In genomic region chr1:89424563-89424962, GRCm38 (mm10) we compare ENCODE assay signal across 9 mouse cellular contexts. TPM values are rescaled to one million over a fixed set of nuclear protein-coding genes. Genes with fewer than 3 reads are reported as not detected.
A peak's percentile ranks its signal among the peaks of the same experiment; 100 is the strongest.
DNase-seq lines count a peak whose midpoint lies in the region; TF ChIP-seq lines count a peak whose summit lies in the region.
"Had no signal": no experiment of that assay in that cellular context is flagged by ENCODE, and none has a peak within 500 bp of the region (broad histone marks: within the 10 kb centered on the region; RNA-seq: fewer than 3 reads in every experiment).

No protein-coding gene starts in this region.

- no peaks in the 10 kb centered on the region for H3K27me3 ChIP-seq in C2C12 (ENCODE audit: control insufficient read depth, insufficient read depth, insufficient read length)

- no peaks in the 10 kb centered on the region for H3K36me3 ChIP-seq in C2C12 (ENCODE audit: control insufficient read depth, insufficient read depth)

- H3K4me3 ChIP-seq in C2C12 (ENCODE audit: insufficient read depth, poor library complexity, severe bottlenecking), result no peak overlapping the region
- H3K4me3 ChIP-seq: left cerebral cortex, adult 2 months had no signal

- DNase-seq in cerebellum, postnatal 10 days, result peak; percentile 21 to 23
- DNase-seq in cerebellum, adult 11-12 months, result no peak
- DNase-seq in heart, adult 9 months (ENCODE audit: low spot score in 2 of 2), result peak; percentile 41 to 47
- DNase-seq in kidney, postnatal 25 days, result peak; percentile 54 to 70
- DNase-seq in B cell, adult 2 months, result no peak
- DNase-seq in embryo, embryonic 9.5 days (ENCODE audit: extremely low spot score), result no peak
- no peak for DNase-seq in retina, embryonic 14.5 days (ENCODE audit: low spot score)

- no peaks in the 10 kb centered on the region for H3K79me3 ChIP-seq in C2C12 (ENCODE audit: low read depth)

- TF ChIP-seq CTCF in C2C12 (IDR thresholded peaks at IDR 0.05; ENCODE audit: control insufficient read depth, insufficient read depth, insufficient read length), result no peak

- no peak overlapping the region for H3ac ChIP-seq in C2C12 (ENCODE audit: control insufficient read depth, insufficient read length, low read depth)

- no peaks in the 10 kb centered on the region for H3K79me2 ChIP-seq in C2C12 (ENCODE audit: control insufficient read depth, insufficient read depth)

TF ChIP-seq in C2C12, 6 proteins besides CTCF, POLR2A, EP300 and RAD21:
- TF ChIP-seq MYOD1 (IDR thresholded peaks at IDR 0.05; ENCODE audit: control insufficient read depth, insufficient read length, low read depth) (peak; percentile 40), CEBPB (IDR thresholded peaks at IDR 0.05; ENCODE audit: low read depth) (no peak), USF1 (IDR thresholded peaks at IDR 0.05; ENCODE audit: low read depth) (no peak), MYOG (IDR thresholded peaks at IDR 0.05; ENCODE audit: control insufficient read depth, extremely low read depth, insufficient read length) (no peak), MAX (IDR thresholded peaks at IDR 0.05) (no peak)

RNA-seq across cellular contexts. Expression of gene Agap1, which starts 30.0 kb away (rescaled TPM):
- 14.0 TPM for polyA plus RNA-seq in C2C12 (2012; fragmentation: generic; extraction: Trizol)

Comparison
In these comparisons a context has a peak if more than half of its experiments do, and no peak if none do; other contexts are left out.
1. DNase-seq: peak in cerebellum, postnatal 10 days (2 of 2), heart, adult 9 months (2 of 2) and kidney, postnatal 25 days (2 of 2); none in cerebellum, adult 11-12 months (single experiment), B cell, adult 2 months (0 of 2), embryo, embryonic 9.5 days (single experiment) and retina, embryonic 14.5 days (single experiment).